ENCODE assay signal across 19 mouse cellular contexts in genomic region chr2:11204232-11204631, GRCm38 (mm10). TPM values are rescaled to one million over a fixed set of nuclear protein-coding genes. Genes with fewer than 3 reads are reported as not detected.
DNase-seq lines count a peak whose midpoint lies in the region; ATAC-seq lines count a peak whose summit lies in the region.
"Had no signal": no experiment of that assay in that cellular context is flagged by ENCODE, and none has a peak within 500 bp of the region (broad histone marks: within the 10 kb centered on the region; RNA-seq: fewer than 3 reads in every experiment).

No protein-coding gene starts in this region.

- no peak overlapping the region for H3K4me2 ChIP-seq in heart, embryonic 15.5 days
- H3K4me2 ChIP-seq in heart, embryonic 11.5 days = no peak overlapping the region
- H3K4me2 ChIP-seq in hindbrain, embryonic 11.5 days (replicated peaks; ENCODE audit: low read depth, low read length) = no peak overlapping the region
- H3K4me2 ChIP-seq: liver, embryonic 15.5 days; midbrain, embryonic 13.5 days had no signal

- H3K4me3 ChIP-seq in heart, embryonic 15.5 days = no peak overlapping the region
- H3K4me3 ChIP-seq in heart, embryonic 11.5 days (ENCODE audit: low read depth, low read length) = no peak overlapping the region
- no peak overlapping the region for H3K4me3 ChIP-seq in limb, embryonic 10.5 days
- no peak overlapping the region for H3K4me3 ChIP-seq in hindbrain, embryonic 11.5 days (ENCODE audit: low read depth, low read length)
- no peak overlapping the region for H3K4me3 ChIP-seq in hindbrain, embryonic 10.5 days
- H3K4me3 ChIP-seq: liver, embryonic 15.5 days; midbrain, embryonic 13.5 days; myocyte had no signal

- no peak for DNase-seq in limb, embryonic 10.5 days (ENCODE audit: low spot score)
- DNase-seq in thymus, postnatal 10 days (ENCODE audit: low spot score in 2 of 2) = peak; percentile 70 to 73
- DNase-seq in hindbrain, embryonic 11.5 days (ENCODE audit: low spot score) = no peak
- no peak for DNase-seq in adrenal gland, adult 8-10 months
- DNase-seq in hindbrain, embryonic 10.5 days (ENCODE audit: low spot score) = no peak
- DNase-seq: cerebellum, adult 11-12 months; cerebellum, postnatal 36 days; forebrain, postnatal 0 days; heart, adult 18-20 months; heart, postnatal 36 days; layer of hippocampus, adult 9-11 months; right cerebral cortex, postnatal 4 days had no signal

- ATAC-seq in heart, embryonic 15.5 days (replicated peaks; ENCODE audit: insufficient number of reproducible peaks, insufficient read depth, low FRiP score, low read depth) = no peak
- no peak for ATAC-seq in heart, embryonic 11.5 days (replicated peaks; ENCODE audit: insufficient number of reproducible peaks, low FRiP score, low TSS enrichment)
- peak; percentile 80 for ATAC-seq in CD4-positive, CD25-positive, alpha-beta regulatory T cell, adult 4 months
- no peak for ATAC-seq in hindbrain, embryonic 11.5 days (ENCODE audit: low FRiP score)
- ATAC-seq: forebrain, postnatal 0 days; midbrain, embryonic 13.5 days had no signal

- no peaks in the 10 kb centered on the region for H3K9me3 ChIP-seq in heart, embryonic 15.5 days (replicated peaks)
- no peaks in the 10 kb centered on the region for H3K9me3 ChIP-seq in heart, embryonic 11.5 days (replicated peaks; ENCODE audit: control insufficient read depth, low read length)
- H3K9me3 ChIP-seq in limb, embryonic 10.5 days (replicated peaks) = no peaks in the 10 kb centered on the region
- H3K9me3 ChIP-seq in hindbrain, embryonic 11.5 days (ENCODE audit: control insufficient read depth, low read length) = no peaks in the 10 kb centered on the region
- H3K9me3 ChIP-seq in hindbrain, embryonic 10.5 days = no peaks in the 10 kb centered on the region
- H3K9me3 ChIP-seq: liver, embryonic 15.5 days; midbrain, embryonic 13.5 days had no signal

- no peak overlapping the region for H3K9ac ChIP-seq in heart, embryonic 15.5 days
- no peak overlapping the region for H3K9ac ChIP-seq in heart, embryonic 11.5 days (ENCODE audit: low read depth, low read length)
- H3K9ac ChIP-seq in hindbrain, embryonic 11.5 days (ENCODE audit: low read depth, low read length) = no peak overlapping the region
- H3K9ac ChIP-seq: forebrain, postnatal 0 days; liver, embryonic 15.5 days; midbrain, embryonic 13.5 days had no signal

- WGBS in heart, embryonic 15.5 days = 55% methylated on average over 5 of the region's 5 CpGs
- 68% methylated on average over 5 of the region's 5 CpGs for WGBS in heart, embryonic 11.5 days (ENCODE audit: insufficient replicate concordance)
- WGBS in limb, embryonic 10.5 days = 79% methylated on average over 5 of the region's 5 CpGs
- 74% methylated on average over 5 of the region's 5 CpGs for WGBS in hindbrain, embryonic 11.5 days
- 72% methylated on average over 5 of the region's 5 CpGs for WGBS in hindbrain, embryonic 10.5 days

- H3K27me3 ChIP-seq in heart, embryonic 15.5 days = no peaks in the 10 kb centered on the region
- no peaks in the 10 kb centered on the region for H3K27me3 ChIP-seq in heart, embryonic 11.5 days (ENCODE audit: control insufficient read depth, insufficient read depth, low read length)
- no peaks in the 10 kb centered on the region for H3K27me3 ChIP-seq in limb, embryonic 10.5 days (ENCODE audit: low read depth, poor library complexity, severe bottlenecking)
- H3K27me3 ChIP-seq in hindbrain, embryonic 11.5 days (ENCODE audit: control insufficient read depth, insufficient read depth, low read length) = no peaks in the 10 kb centered on the region
- no peaks in the 10 kb centered on the region for H3K27me3 ChIP-seq in hindbrain, embryonic 10.5 days (ENCODE audit: insufficient read depth, poor library complexity, severe bottlenecking)
- H3K27me3 ChIP-seq: liver, embryonic 15.5 days; midbrain, embryonic 13.5 days had no signal

- peak overlapping the region; percentile 20; the same call in 1 of the 2 replicates for H3K27ac ChIP-seq in heart, embryonic 15.5 days
- no peak overlapping the region for H3K27ac ChIP-seq in heart, embryonic 11.5 days (ENCODE audit: low read depth, low read length)
- peak overlapping the region; percentile 61; the same call in 1 of the 2 replicates for H3K27ac ChIP-seq in limb, embryonic 10.5 days
- no peak overlapping the region for H3K27ac ChIP-seq in hindbrain, embryonic 11.5 days (ENCODE audit: low read depth, low read length)
- H3K27ac ChIP-seq in hindbrain, embryonic 10.5 days = no peak overlapping the region
- H3K27ac ChIP-seq: kidney, postnatal 0 days; liver, embryonic 15.5 days; midbrain, embryonic 13.5 days had no signal

- H3K36me3 ChIP-seq in heart, embryonic 15.5 days = no peaks in the 10 kb centered on the region
- no peaks in the 10 kb centered on the region for H3K36me3 ChIP-seq in heart, embryonic 11.5 days (ENCODE audit: control insufficient read depth, insufficient read depth, low read length)
- no peaks in the 10 kb centered on the region for H3K36me3 ChIP-seq in limb, embryonic 10.5 days
- H3K36me3 ChIP-seq in hindbrain, embryonic 11.5 days (ENCODE audit: control insufficient read depth, insufficient read depth, low read length) = no peaks in the 10 kb centered on the region
- no peaks in the 10 kb centered on the region for H3K36me3 ChIP-seq in hindbrain, embryonic 10.5 days
- H3K36me3 ChIP-seq: liver, embryonic 15.5 days; midbrain, embryonic 13.5 days had no signal

- H3K4me1 ChIP-seq in heart, embryonic 15.5 days (replicated peaks) = no peaks in the 10 kb centered on the region
- no peaks in the 10 kb centered on the region for H3K4me1 ChIP-seq in heart, embryonic 11.5 days (ENCODE audit: control insufficient read depth, insufficient read depth, low read length)
- H3K4me1 ChIP-seq in limb, embryonic 10.5 days = peaks cover 7% of the 10 kb centered on the region; the same call in 1 of the 2 replicates
- H3K4me1 ChIP-seq in hindbrain, embryonic 11.5 days (replicated peaks; ENCODE audit: control insufficient read depth, insufficient read depth, low read length) = no peaks in the 10 kb centered on the region
- no peaks in the 10 kb centered on the region for H3K4me1 ChIP-seq in hindbrain, embryonic 10.5 days (replicated peaks)
- H3K4me1 ChIP-seq: liver, embryonic 15.5 days; midbrain, embryonic 13.5 days had no signal

RNA-seq across cellular contexts. Expression of gene Prkcq, which starts 32.3 kb away (rescaled TPM):
- polyA plus RNA-seq in heart, embryonic 15.5 days (2015; fragmentation: Nextera tagmentation; extraction: Ambion mirVana) = 1.2 and 4.0 TPM in 2 replicates
- 1.7 and 2.3 TPM in 2 replicates for polyA plus RNA-seq in heart, embryonic 11.5 days (2014; fragmentation: Nextera tagmentation; extraction: Ambion mirVana)
- polyA plus RNA-seq in CD4-positive, CD25-positive, alpha-beta regulatory T cell, adult 4 months (2017; shearing (Covaris generic)) = 100 to 1,000 TPM; 134 to 151 TPM
- 0.90 and 0.95 TPM in 2 replicates for polyA plus RNA-seq in limb, embryonic 10.5 days (2016; fragmentation: Nextera tagmentation; extraction: Ambion mirVana)
- 3.1 and 3.7 TPM in 2 replicates for polyA plus RNA-seq in hindbrain, embryonic 11.5 days (2014; fragmentation: Nextera tagmentation; extraction: Ambion mirVana)
- total RNA-seq in adrenal gland, adult 8-10 months (2022) = 1 to 10 TPM; 1.3 to 2.8 (median 2.3) TPM
- 1.9 TPM in 2 replicates for polyA plus RNA-seq in hindbrain, embryonic 10.5 days (2016; fragmentation: Nextera tagmentation; extraction: Ambion mirVana)

Comparison
In these comparisons a context has a peak if more than half of its experiments do, and no peak if none do; other contexts are left out.
1. H3K27ac ChIP-seq: peak in heart, embryonic 15.5 days (single experiment) and limb, embryonic 10.5 days (single experiment); none in heart, embryonic 11.5 days (single experiment), hindbrain, embryonic 11.5 days (single experiment) and hindbrain, embryonic 10.5 days (single experiment).
2. DNase-seq: peak in thymus, postnatal 10 days (2 of 2); none in limb, embryonic 10.5 days (single experiment), hindbrain, embryonic 11.5 days (single experiment), adrenal gland, adult 8-10 months (single experiment) and hindbrain, embryonic 10.5 days (single experiment).
3. RNA of gene Prkcq, which starts 32.3 kb away (polyA plus RNA-seq): 134 to 151 TPM in CD4-positive, CD25-positive, alpha-beta regulatory T cell, adult 4 months; 3.1 to 3.7 TPM in hindbrain, embryonic 11.5 days, 1.9 TPM in hindbrain, embryonic 10.5 days, 1.7 to 2.3 TPM in heart, embryonic 11.5 days, 1.2 to 4.0 TPM in heart, embryonic 15.5 days and 0.90 to 0.95 TPM in limb, embryonic 10.5 days; every median in the first group is over 10 times any median in the second.